Mouse (Mus musculus): ENCODE results near the gene Aven. TPM values are rescaled to one million over a fixed set of nuclear protein-coding genes. Genes with fewer than 3 reads are reported as not detected.

Aven gene
- polyA plus RNA-seq, 1 experiment from 2014 or later: 5.3 TPM

- Histone ChIP-seq H3K27me3 (no peaks in the 10 kb centered on the region), H3K4me1 (replicated peaks) (peaks cover 13% of the 10 kb centered on the region), H3K4me3 (no peak overlapping the region), H3K36me3 (peaks cover 22% of the 10 kb centered on the region), H3K4me2 (no peak overlapping the region), H3K9me3 (replicated peaks) (no peaks in the 10 kb centered on the region), H3K9ac (no peak overlapping the region), H3K27ac (peak overlapping the region; percentile 43)
- no peak; the same call in 1 of the 2 replicates for ATAC-seq (replicated peaks; ENCODE audit: insufficient number of reproducible peaks, insufficient read depth, low FRiP score, low read depth)
- WGBS: 40% methylated on average over 5 of the region's 5 CpGs
Observed at GRCm38 (mm10) chr2:112470961-112471381, 21.8 kb upstream of the Aven start.

GRCm38 (mm10) chr2:112472076-112472475 lies 20.7 kb upstream of the Aven start:
- no peak overlapping the region for H3K27ac ChIP-seq

GRCm38 (mm10) chr2:112474997-112475724 lies 17.6 kb upstream of the Aven start:
- no peak for ATAC-seq (replicated peaks; ENCODE audit: insufficient number of reproducible peaks, insufficient read depth, low FRiP score, low read depth)

More at GRCm38 (mm10) chr2:112472076-112472475, 20.7 kb upstream of the Aven start:
- no peak overlapping the region for H3K9ac ChIP-seq
- H3K36me3 ChIP-seq: peaks cover 11% of the 10 kb centered on the region
- H3K4me3 ChIP-seq: no peak overlapping the region
- no peak for ATAC-seq (replicated peaks; ENCODE audit: insufficient number of reproducible peaks, insufficient read depth, low FRiP score, low read depth)
- no peaks in the 10 kb centered on the region for H3K27me3 ChIP-seq
- H3K4me1 ChIP-seq (replicated peaks): peaks cover 13% of the 10 kb centered on the region
- H3K4me2 ChIP-seq: no peak overlapping the region
- 84% methylated on average over 2 of the region's 2 CpGs for WGBS
- H3K9me3 ChIP-seq (replicated peaks): no peaks in the 10 kb centered on the region

GRCm38 (mm10) chr2:112476554-112476953 lies 16.2 kb upstream of the Aven start:
- H3K9ac ChIP-seq: no peak overlapping the region
- H3K4me1 ChIP-seq (replicated peaks): no peaks in the 10 kb centered on the region; the same call in 1 of the 2 replicates
- H3K27ac ChIP-seq: no peak overlapping the region
- no peaks in the 10 kb centered on the region for H3K36me3 ChIP-seq
- H3K4me2 ChIP-seq: no peak overlapping the region
- ATAC-seq (replicated peaks; ENCODE audit: insufficient number of reproducible peaks, insufficient read depth, low FRiP score, low read depth): no peak
- WGBS: 74% methylated on average over 6 of the region's 6 CpGs
- H3K9me3 ChIP-seq (replicated peaks): no peaks in the 10 kb centered on the region
- H3K4me3 ChIP-seq: no peak overlapping the region
- no peaks in the 10 kb centered on the region for H3K27me3 ChIP-seq

More at GRCm38 (mm10) chr2:112474997-112475724, 17.6 kb upstream of the Aven start:
- no peak overlapping the region for H3K27ac ChIP-seq
- H3K4me2 ChIP-seq: no peak overlapping the region
- H3K4me1 ChIP-seq (replicated peaks): peaks cover 9% of the 10 kb centered on the region
- H3K9ac ChIP-seq: no peak overlapping the region
- no peaks in the 10 kb centered on the region for H3K27me3 ChIP-seq
- WGBS: 69% methylated on average over 5 of the region's 5 CpGs
- H3K4me3 ChIP-seq: no peak overlapping the region
- H3K9me3 ChIP-seq (replicated peaks): no peaks in the 10 kb centered on the region
- H3K36me3 ChIP-seq: no peaks in the 10 kb centered on the region

- Histone ChIP-seq H3K27ac (no peak within 1 kb of the TSS), H3K36me3 (no peaks in the 10 kb centered on the region), H3K9me3 (replicated peaks) (no peaks in the 10 kb centered on the region), H3K4me3 (no peak within 1 kb of the TSS), H3K4me1 (replicated peaks) (0 out of 2 replicates have a peak, but pooled peaks cover 3% of the 10 kb centered on the region), H3K9ac (no peak within 1 kb of the TSS), H3K4me2 (no peak within 1 kb of the TSS), H3K27me3 (no peaks in the 10 kb centered on the region)
- 90% methylated on average over 5 of the region's 5 CpGs for WGBS
- no peak for ATAC-seq (replicated peaks; ENCODE audit: insufficient number of reproducible peaks, insufficient read depth, low FRiP score, low read depth)
Observed at GRCm38 (mm10) chr2:112480669-112481068, 12.1 kb upstream of the Aven start, which contains the start of gene Chrm5. Gene Chrm5, minus strand, starts transcription at chr2:112480769.

- no peak for ATAC-seq (replicated peaks; ENCODE audit: insufficient number of reproducible peaks, insufficient read depth, low FRiP score, low read depth)
- no peak overlapping the region for H3K4me2 ChIP-seq
- 0 out of 2 replicates have a peak, but pooled peaks cover 3% of the 10 kb centered on the region for H3K4me1 ChIP-seq (replicated peaks)
- no peaks in the 10 kb centered on the region for H3K27me3 ChIP-seq
- no peak overlapping the region for H3K4me3 ChIP-seq
- no peak overlapping the region for H3K9ac ChIP-seq
- no peak overlapping the region for H3K27ac ChIP-seq
- no peaks in the 10 kb centered on the region for H3K9me3 ChIP-seq (replicated peaks)
- WGBS: 2% methylated on average over 2 of the region's 2 CpGs
- H3K36me3 ChIP-seq: no peaks in the 10 kb centered on the region
Observed at GRCm38 (mm10) chr2:112481564-112481963, 11.2 kb upstream of the Aven start.

GRCm38 (mm10) chr2:112482533-112483333 lies 10.0 kb upstream of the Aven start:
- Histone ChIP-seq H3K4me3 (no peak overlapping the region), H3K27me3 (no peaks in the 10 kb centered on the region), H3K4me2 (no peak overlapping the region), H3K9ac (no peak overlapping the region), H3K9me3 (replicated peaks) (no peaks in the 10 kb centered on the region), H3K4me1 (replicated peaks) (0 out of 2 replicates have a peak, but pooled peaks cover 3% of the 10 kb centered on the region), H3K27ac (no peak overlapping the region), H3K36me3 (no peaks in the 10 kb centered on the region)
- no peak for ATAC-seq (replicated peaks; ENCODE audit: insufficient number of reproducible peaks, insufficient read depth, low FRiP score, low read depth)
- 64% methylated on average over 5 of the region's 5 CpGs for WGBS

- no peak overlapping the region for H3K9ac ChIP-seq
- no peak overlapping the region for H3K27ac ChIP-seq
- H3K4me1 ChIP-seq (replicated peaks): 0 out of 2 replicates have a peak, but pooled peaks cover 3% of the 10 kb centered on the region
- no peaks in the 10 kb centered on the region for H3K27me3 ChIP-seq
- H3K9me3 ChIP-seq (replicated peaks): no peaks in the 10 kb centered on the region
- 50% methylated on average over 2 of the region's 2 CpGs for WGBS
- no peak overlapping the region for H3K4me3 ChIP-seq
- no peaks in the 10 kb centered on the region for H3K36me3 ChIP-seq
- H3K4me2 ChIP-seq: no peak overlapping the region
- no peak for ATAC-seq (replicated peaks; ENCODE audit: insufficient number of reproducible peaks, insufficient read depth, low FRiP score, low read depth)
Observed at GRCm38 (mm10) chr2:112483334-112483651, 9.5 kb upstream of the Aven start.

- H3K36me3 ChIP-seq: no peaks in the 10 kb centered on the region
- H3K27me3 ChIP-seq: no peaks in the 10 kb centered on the region
- H3K9me3 ChIP-seq (replicated peaks): no peaks in the 10 kb centered on the region
- 0 out of 2 replicates have a peak, but pooled peaks cover 3% of the 10 kb centered on the region for H3K4me1 ChIP-seq (replicated peaks)
- H3K27ac ChIP-seq: no peak overlapping the region
- H3K9ac ChIP-seq: no peak overlapping the region
- no peak overlapping the region for H3K4me3 ChIP-seq
- no peak overlapping the region for H3K4me2 ChIP-seq
- 37% methylated on average over 2 of the region's 2 CpGs for WGBS
- ATAC-seq (replicated peaks; ENCODE audit: insufficient number of reproducible peaks, insufficient read depth, low FRiP score, low read depth): peak; percentile 62; the same call in 1 of the 2 replicates
Observed at GRCm38 (mm10) chr2:112484886-112485285, 7.9 kb upstream of the Aven start.

GRCm38 (mm10) chr2:112490483-112491196 lies 2.1 kb upstream of the Aven start:
- WGBS: 78% methylated on average over 11 of the region's 11 CpGs
- Histone ChIP-seq H3K9ac (no peak overlapping the region), H3K4me1 (replicated peaks) (peaks cover 11% of the 10 kb centered on the region), H3K27ac (no peak overlapping the region), H3K27me3 (no peaks in the 10 kb centered on the region), H3K9me3 (replicated peaks) (no peaks in the 10 kb centered on the region), H3K4me3 (no peak overlapping the region), H3K36me3 (no peaks in the 10 kb centered on the region), H3K4me2 (no peak overlapping the region)
- ATAC-seq (replicated peaks; ENCODE audit: insufficient number of reproducible peaks, insufficient read depth, low FRiP score, low read depth): no peak

- Histone ChIP-seq H3K27me3 (no peaks in the 10 kb centered on the region), H3K4me2 (no peak overlapping the region), H3K9me3 (replicated peaks) (no peaks in the 10 kb centered on the region), H3K36me3 (no peaks in the 10 kb centered on the region), H3K4me1 (replicated peaks) (peaks cover 11% of the 10 kb centered on the region), H3K9ac (no peak overlapping the region), H3K27ac (no peak overlapping the region), H3K4me3 (no peak overlapping the region)
- no peak for ATAC-seq (replicated peaks; ENCODE audit: insufficient number of reproducible peaks, insufficient read depth, low FRiP score, low read depth)
- WGBS: 80% methylated on average over 5 of the region's 5 CpGs
Observed at GRCm38 (mm10) chr2:112491629-112492028, 1.1 kb upstream of the Aven start.
